Mouse (Mus musculus) adrenal gland (tissue): ENCODE measurements at regions not wholly inside any gene's neighbourhood (a gene's known extent, or its start where the extent isn't known, plus 50 kb on each side); places are given as distances from the start of the nearest gene placed in this dataset.

ENCODE experiments used
- intact Hi-C: fragments of 180-260 bp; cut with DNase I; formaldehyde crosslinking; loops from one replicate; pipeline ENCODE4 v1.15.1; 2025

GRCm38 (mm10) chr4:82234443-82234842 is 471.1 kb downstream of the Nfib start:
- intact Hi-C loops = no loop called here

- intact Hi-C loops = no loop called here
Measured at GRCm38 (mm10) chr4:82226197-82227119, 479.1 kb downstream of the Nfib start.

- intact Hi-C loops = no loop called here
Measured at GRCm38 (mm10) chr4:82220724-82221123, 484.8 kb downstream of the Nfib start.

- intact Hi-C loops = no loop called here
Measured at GRCm38 (mm10) chr4:82220120-82220714, 485.3 kb downstream of the Nfib start.

GRCm38 (mm10) chr4:82218616-82219015 is 486.9 kb downstream of the Nfib start:
- intact Hi-C loops = no loop called here

- intact Hi-C loops = no loop called here
Measured at GRCm38 (mm10) chr4:82207031-82207430, 498.5 kb downstream of the Nfib start.

- intact Hi-C loops = no loop called here
Measured at GRCm38 (mm10) chr4:82200306-82200705, 505.2 kb downstream of the Nfib start.

- intact Hi-C loops = no loop called here
Measured at GRCm38 (mm10) chr4:82199118-82199517, 506.4 kb downstream of the Nfib start.

GRCm38 (mm10) chr4:82197611-82198010 is 507.9 kb downstream of the Nfib start:
- intact Hi-C loops = no loop called here

- intact Hi-C loops = no loop called here
Measured at GRCm38 (mm10) chr4:82196024-82196647, 509.4 kb downstream of the Nfib start.

GRCm38 (mm10) chr4:82193905-82194304 is 511.6 kb downstream of the Nfib start:
- intact Hi-C loops = no loop called here

GRCm38 (mm10) chr4:82186892-82187291 is 518.7 kb downstream of the Nfib start:
- intact Hi-C loops = no loop called here

- intact Hi-C loops = no loop called here
Measured at GRCm38 (mm10) chr4:82183974-82184373, 521.6 kb downstream of the Nfib start.

GRCm38 (mm10) chr4:82178112-82178511 is 527.4 kb downstream of the Nfib start:
- intact Hi-C loops = no loop called here

- intact Hi-C loops = no loop called here
Measured at GRCm38 (mm10) chr4:82176723-82177122, 528.8 kb downstream of the Nfib start.

- intact Hi-C loops = no loop called here
Measured at GRCm38 (mm10) chr4:82173461-82174085, 532.0 kb downstream of the Nfib start.

GRCm38 (mm10) chr4:82170930-82171329 is 534.6 kb downstream of the Nfib start:
- intact Hi-C loops = no loop called here

- intact Hi-C loops = no loop called here
Measured at GRCm38 (mm10) chr4:82168032-82168431, 537.5 kb downstream of the Nfib start.

- intact Hi-C loops = no loop called here
Measured at GRCm38 (mm10) chr4:82167396-82167795, 538.2 kb downstream of the Nfib start.

GRCm38 (mm10) chr4:82166826-82167225 is 538.7 kb downstream of the Nfib start:
- intact Hi-C loops = no loop called here

- intact Hi-C loops = no loop called here
Measured at GRCm38 (mm10) chr4:82166087-82166486, 539.5 kb downstream of the Nfib start.

GRCm38 (mm10) chr4:82164058-82164457 is 541.5 kb downstream of the Nfib start:
- intact Hi-C loops = no loop called here
